Mouse (Mus musculus) spleen, postnatal 36 days (tissue): Measurements from ENCODE around the gene Gm12790.
"Not testable (repeated sequence)": the region's sequence is repeated elsewhere in the genome, so short reads cannot be mapped to it uniquely, and the experiment has no call there.

Experiments used
- DNase-seq, 2 experiments: peaks; one replicate each; pipeline ENCODE4 v3.0.0; 2022; ENCODE audit warnings: low spot score in 2 of 2, mixed read lengths in 1 of 2

Gene Gm12790

GRCm38 (mm10) chr4:101980949-101981348 lies at the start of gene Gm12790:
Gene Gm12790, minus strand, starts transcription at chr4:101981049.
- DNase-seq: not testable (repeated sequence)

DNA sequence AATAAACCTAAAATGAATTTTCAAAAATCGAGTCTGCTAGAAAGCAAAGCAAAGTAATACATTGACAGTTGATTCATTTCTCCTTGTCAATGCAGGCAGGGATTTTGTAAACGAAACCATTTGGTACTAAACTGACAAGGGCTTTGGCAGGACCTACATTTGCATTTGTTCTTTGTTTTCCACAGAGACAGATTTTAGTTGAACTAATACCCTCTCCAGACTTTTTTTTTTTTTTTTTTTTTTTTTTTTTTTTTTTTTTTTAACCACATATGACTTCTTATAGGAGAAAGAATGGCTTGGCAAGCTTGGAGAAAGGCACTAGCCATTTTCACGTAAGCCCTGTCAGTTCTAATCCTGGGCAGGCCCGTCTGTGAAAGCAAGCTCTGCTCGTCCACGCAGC lies 45.8 kb upstream of the Gm12790 start:
- no peak for DNase-seq

DNA sequence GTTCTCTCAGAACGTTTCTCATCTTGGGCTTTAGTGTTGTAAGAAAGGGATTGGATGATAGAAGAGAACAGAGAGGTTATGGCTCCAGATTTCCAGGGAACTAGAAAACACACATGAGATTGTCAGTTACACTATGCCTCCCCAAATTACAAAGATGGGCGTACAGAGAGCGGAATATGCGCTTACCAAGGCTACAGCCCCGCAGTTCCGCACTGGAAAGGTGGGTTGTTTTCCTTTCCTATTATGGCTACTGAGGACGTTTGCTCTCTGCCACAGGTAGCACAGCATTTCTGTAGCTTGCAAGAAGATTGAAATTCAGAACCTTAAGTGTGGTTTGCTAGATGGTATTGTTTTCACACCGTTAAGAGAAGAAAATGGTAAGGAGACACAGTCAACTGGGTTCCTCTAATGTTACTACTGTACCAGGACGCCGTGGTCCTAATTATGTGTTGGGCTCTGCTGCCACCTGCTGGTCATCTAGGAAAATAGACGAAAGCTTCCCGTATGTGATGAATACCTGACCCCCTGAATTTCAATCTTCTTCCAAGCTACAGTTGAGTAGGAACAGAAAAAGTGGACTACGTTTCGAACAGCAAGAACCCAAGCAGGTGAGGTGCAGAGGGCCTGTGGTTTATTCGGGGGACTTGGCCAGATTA lies 17.5 kb upstream of the Gm12790 start:
- peak in 1 of 2 experiments; percentile 37 for DNase-seq

DNA sequence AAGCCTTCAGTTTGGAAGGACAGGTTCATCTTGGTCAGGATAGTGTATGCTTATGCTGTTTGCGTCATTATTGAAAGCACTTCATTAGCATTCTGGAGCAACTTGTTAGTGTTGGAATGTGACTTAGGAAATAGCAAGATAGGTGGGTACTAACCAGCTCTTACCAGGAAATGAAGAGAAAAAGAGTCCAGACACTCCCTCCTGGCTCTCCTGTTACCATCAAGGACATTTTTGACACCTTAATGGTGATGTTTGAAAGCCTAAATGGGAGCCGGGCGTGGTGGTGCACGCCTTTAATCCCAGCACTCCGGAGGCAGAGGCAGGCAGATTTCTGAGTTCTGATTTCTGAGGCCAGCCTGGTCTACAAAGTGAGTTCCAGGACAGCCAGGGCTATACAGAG lies 16.6 kb upstream of the Gm12790 start:
- no peak for DNase-seq

DNA sequence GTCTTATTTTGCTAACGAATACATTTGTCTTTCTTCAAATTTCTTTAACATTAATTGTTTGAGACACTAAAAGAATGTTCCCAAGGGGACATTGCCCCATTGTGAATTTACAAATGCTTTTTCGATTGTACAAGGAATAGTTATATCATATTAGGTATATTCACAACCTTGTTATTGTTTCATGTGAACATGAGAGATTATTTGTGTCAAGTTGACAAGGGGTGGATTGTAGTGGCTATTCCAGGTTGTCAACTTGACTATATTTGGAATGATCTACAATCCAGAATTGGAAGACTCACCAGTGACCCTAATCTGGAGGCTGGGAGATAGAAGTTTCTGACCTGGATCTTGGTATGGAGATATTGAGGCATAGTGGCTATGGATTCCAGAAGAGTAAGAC lies 5.5 kb upstream of the Gm12790 start, which contains the start of gene Gm12789:
Gm12789 (plus strand) TSS at position 301 of the 400 bp plus-strand sequence.
- not testable (repeated sequence) for DNase-seq

DNA sequence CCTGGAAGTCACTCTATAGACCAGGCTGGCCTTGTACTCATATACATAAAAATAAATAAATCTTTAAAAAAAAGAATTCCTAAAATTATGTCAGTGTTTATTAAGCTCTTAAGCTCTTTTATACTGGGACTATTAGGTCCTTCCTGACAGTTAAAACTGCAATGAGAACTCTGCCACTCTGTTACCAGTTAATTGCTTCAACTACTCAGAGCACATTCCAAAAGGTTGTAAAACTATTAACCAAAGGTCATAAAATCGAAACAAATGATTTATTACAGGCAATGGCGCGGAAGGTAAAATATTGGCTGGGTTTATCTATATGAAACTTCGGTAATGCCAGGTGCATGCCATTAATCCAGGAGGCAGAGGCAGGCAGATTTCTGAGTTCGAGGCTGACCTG lies 4.8 kb upstream of the Gm12790 start:
- DNase-seq: no peak

DNA sequence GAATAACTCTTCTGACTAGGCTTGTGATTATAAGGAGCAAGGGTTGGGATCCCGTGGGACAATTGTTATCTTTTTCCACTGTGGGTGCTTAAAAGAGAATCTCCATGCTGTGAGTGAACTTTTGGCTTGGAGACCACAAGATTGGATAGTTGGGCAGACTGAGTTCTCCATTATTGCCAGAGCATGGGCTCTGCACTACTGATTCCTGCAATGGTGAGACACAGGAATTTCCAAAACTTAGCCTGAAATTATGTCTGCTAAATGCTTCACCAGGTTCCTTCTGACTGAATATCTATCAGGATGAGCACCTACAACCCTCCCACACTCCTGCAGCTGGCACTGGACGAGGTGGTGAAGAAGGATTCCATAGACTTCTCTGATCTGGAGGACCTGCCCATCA lies 40.7 kb downstream of the Gm12790 start, which contains the start of gene Gm12794:
Gm12794 (plus strand) TSS at position 301 of the 400 bp plus-strand sequence.
- not testable (repeated sequence) for DNase-seq
